Mouse (Mus musculus): ENCODE data around the gene Tgm5. TPM values are rescaled to one million over a fixed set of nuclear protein-coding genes. Genes with fewer than 3 reads are reported as not detected.

Gene Tgm5
- total and polyA plus RNA-seq, 3 experiments: not detected

DNA sequence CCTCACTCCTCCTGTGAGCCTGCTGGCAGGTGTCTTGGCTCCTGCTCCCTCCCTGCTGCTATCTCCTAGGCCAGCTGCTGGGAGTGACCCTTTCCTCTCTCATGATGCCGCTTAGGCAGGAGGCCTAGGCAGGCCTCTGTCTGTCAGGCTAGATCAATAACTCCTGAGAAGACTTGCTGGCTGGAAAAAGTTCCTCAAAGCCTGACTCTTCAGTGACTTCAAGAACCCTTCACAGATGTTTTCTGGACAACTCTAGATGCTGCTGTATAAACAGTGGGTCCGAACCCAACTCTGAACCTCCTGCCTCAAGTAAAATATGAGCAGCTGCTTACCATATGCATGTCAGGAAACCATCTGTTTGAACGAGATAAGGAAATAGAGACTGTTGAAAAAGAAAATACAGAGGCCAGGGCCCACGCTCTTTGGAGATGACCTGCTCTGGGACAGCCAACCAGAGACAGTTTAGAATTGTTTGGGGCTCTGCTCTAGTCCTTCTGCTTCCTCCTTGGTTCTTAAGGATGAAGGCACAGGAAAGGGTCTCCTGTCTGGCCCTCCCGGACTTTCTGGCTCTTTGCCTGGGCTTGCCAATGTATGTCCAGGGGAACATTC lies 48.8 kb downstream of the Tgm5 start, which contains the start of gene Epb42:
Epb42 (minus strand) TSS at position 340 of the 609 bp plus-strand sequence.
- H3K4me1 ChIP-seq (ENCODE audit: control insufficient read depth in 1 of 2, insufficient read depth in 2 of 2): no peaks in the 10 kb centered on the region; a peak in 1 of 4 replicates
- no peaks in the 10 kb centered on the region for H3K79me2 ChIP-seq (replicated peaks; ENCODE audit: control insufficient read depth, extremely low read depth, insufficient read depth, poor library complexity, severe bottlenecking)
- no peak within 1 kb of the TSS for H3K4me3 ChIP-seq (replicated peaks in 1 of 3; ENCODE audit: low read depth in 2 of 3, low read length in 2 of 3, poor library complexity in 1 of 3)
- H3K27ac ChIP-seq (ENCODE audit: insufficient read depth, low read depth): no peak within 1 kb of the TSS
- H3K27me3 ChIP-seq (replicated peaks): no peaks in the 10 kb centered on the region
- TF ChIP-seq IRF4 (IDR thresholded peaks at IDR 0.05; ENCODE audit: low read depth, low read length) (no peak), NELFE (IDR thresholded peaks at IDR 0.05; ENCODE audit: low read depth, low read length) (no peak), NRF1 (IDR thresholded peaks at IDR 0.05; ENCODE audit: low read depth, low read length) (no peak), ZNF384 (IDR thresholded peaks at IDR 0.05; ENCODE audit: low read depth, low read length) (no peak)
- in situ Hi-C loops (cut with MboI; ENCODE audit: low pct_ligation_motif_present, low pct_unique_long_range_greater_than_20kb, low sequenced_read_pairs): no loop called here
- H3K9me3 ChIP-seq (replicated peaks; ENCODE audit: low read length): no peaks in the 10 kb centered on the region
- no peak within 1 kb of the TSS for H3K4me2 ChIP-seq (ENCODE audit: insufficient read depth, low read depth, poor library complexity, severe bottlenecking)
- H3K36me3 ChIP-seq (replicated peaks in 1 of 2; ENCODE audit: control insufficient read depth in 1 of 2, insufficient read depth in 1 of 2, low read length in 1 of 2): no peaks in the 10 kb centered on the region
- H3K9ac ChIP-seq (ENCODE audit: insufficient read depth, low read depth): no peak within 1 kb of the TSS
- dilution Hi-C loops (cut with MboI; ENCODE audit: extremely low pct_ligation_motif_present, extremely low pct_unique_long_range_greater_than_20kb, low sequenced_read_pairs): no loop called here
- DNase-seq (ENCODE audit: extremely low read depth): no peak

DNA sequence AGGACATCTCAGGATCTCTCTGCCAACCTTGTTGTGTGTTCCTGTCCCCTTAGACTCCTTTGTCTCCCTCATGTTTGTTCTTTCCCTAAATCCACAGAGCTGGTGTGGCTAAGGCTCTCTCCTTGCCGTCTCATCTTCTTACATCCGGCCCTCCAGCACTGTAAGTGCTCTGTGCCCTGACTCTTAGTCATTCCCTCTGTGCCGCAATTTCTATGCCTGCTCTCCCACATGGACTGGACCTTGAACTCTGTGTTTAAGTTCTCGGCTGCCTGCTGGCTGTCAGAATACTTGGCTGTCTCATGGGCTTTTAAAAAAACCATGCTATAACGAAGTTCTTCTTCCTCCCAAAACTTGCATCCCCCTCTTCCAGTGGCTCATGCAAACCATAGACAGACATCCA lies 62.7 kb downstream of the Tgm5 start:
- DNase-seq (ENCODE audit: extremely low read depth): no peak
- no peak overlapping the region for H3K9ac ChIP-seq (ENCODE audit: insufficient read depth, low read depth)
- peaks cover 1% of the 10 kb centered on the region for H3K9me3 ChIP-seq (replicated peaks; ENCODE audit: low read length)
- H3K4me3 ChIP-seq (replicated peaks in 1 of 3; ENCODE audit: low read depth in 2 of 3, low read length in 2 of 3, poor library complexity in 1 of 3): no peak overlapping the region
- H3K36me3 ChIP-seq (replicated peaks in 1 of 2; ENCODE audit: control insufficient read depth in 1 of 2, insufficient read depth in 1 of 2, low read length in 1 of 2): peaks cover under 1 to 3% of the 10 kb centered on the region in 2 experiments
- no peak overlapping the region for H3K4me2 ChIP-seq (ENCODE audit: insufficient read depth, low read depth, poor library complexity, severe bottlenecking)
- no peaks in the 10 kb centered on the region for H3K79me2 ChIP-seq (replicated peaks; ENCODE audit: control insufficient read depth, extremely low read depth, insufficient read depth, poor library complexity, severe bottlenecking)
- H3K27ac ChIP-seq (ENCODE audit: insufficient read depth, low read depth): no peak overlapping the region
- H3K4me1 ChIP-seq (ENCODE audit: control insufficient read depth in 1 of 2, insufficient read depth in 2 of 2): no peaks in the 10 kb centered on the region
- TF ChIP-seq POLR2AphosphoS2 (IDR thresholded peaks at IDR 0.05; ENCODE audit: low read depth, low read length) (no peak), CHD1 (IDR thresholded peaks at IDR 0.05; ENCODE audit: low read depth, low read length) (no peak), SMC3 (IDR thresholded peaks at IDR 0.05; ENCODE audit: low read depth, low read length) (no peak), MXI1 (IDR thresholded peaks at IDR 0.05; ENCODE audit: low read depth, low read length) (no peak), ZKSCAN1 (IDR thresholded peaks at IDR 0.05; ENCODE audit: borderline replicate concordance, low read depth, low read length) (no peak), CTCF (conservative IDR thresholded peaks at IDR 0.05 in 1 of 2, IDR thresholded peaks at IDR 0.05 in 1 of 2; ENCODE audit: low read depth in 2 of 2, low read length in 2 of 2) (no peak), ZNF384 (IDR thresholded peaks at IDR 0.05; ENCODE audit: low read depth, low read length) (no peak), UBTF (IDR thresholded peaks at IDR 0.05; ENCODE audit: low read depth, low read length) (no peak), JUND (conservative IDR thresholded peaks at IDR 0.05; ENCODE audit: low read depth, low read length) (no peak), SIN3A (IDR thresholded peaks at IDR 0.05; ENCODE audit: low read length) (no peak), MYC (IDR thresholded peaks at IDR 0.05; ENCODE audit: low read depth, low read length) (no peak), NELFE (IDR thresholded peaks at IDR 0.05; ENCODE audit: low read depth, low read length) (no peak), PAX5 (IDR thresholded peaks at IDR 0.05; ENCODE audit: low read length) (no peak), USF1 (IDR thresholded peaks at IDR 0.05; ENCODE audit: low read depth, low read length) (no peak), GABPA (IDR thresholded peaks at IDR 0.05; ENCODE audit: insufficient replicate concordance, low read depth, low read length) (no peak), ZMIZ1 (IDR thresholded peaks at IDR 0.05; ENCODE audit: low read depth, low read length) (no peak)
- in situ Hi-C loops (cut with MboI; ENCODE audit: low pct_ligation_motif_present, low pct_unique_long_range_greater_than_20kb, low sequenced_read_pairs) (no loop called here), dilution Hi-C loops (cut with MboI; ENCODE audit: extremely low pct_ligation_motif_present, extremely low pct_unique_long_range_greater_than_20kb, low sequenced_read_pairs) (no loop called here)
- peaks cover 27% of the 10 kb centered on the region for H3K27me3 ChIP-seq (replicated peaks)
